Mouse (Mus musculus): ENCODE results near the gene Zfp869.
"Not testable (repeated sequence)": the region's sequence is repeated elsewhere in the genome, so short reads cannot be mapped to it uniquely, and the experiment has no call there.

Zfp869 gene

GRCm38 (mm10) chr8:69710624-69711023 is at the start of gene Zfp869:
Gene Zfp869, minus strand, starts transcription at chr8:69710724.
- not testable (repeated sequence) for DNase-seq

GRCm38 (mm10) chr8:69758316-69758715 is 47.8 kb upstream of the Zfp869 start:
- no peak for DNase-seq

- DNase-seq, result no peak
These were observed 41.9 kb upstream of the Zfp869 start for GRCm38 (mm10) chr8:69752437-69752836.

GRCm38 (mm10) chr8:69749544-69750454 is 39.3 kb upstream of the Zfp869 start, which contains the start of gene Zfp963:
Gene Zfp963, minus strand, starts transcription at chr8:69749970.
- peak; percentile 92 for DNase-seq

- DNase-seq, result no peak
These were observed 30.7 kb upstream of the Zfp869 start for GRCm38 (mm10) chr8:69741231-69741630.

GRCm38 (mm10) chr8:69740763-69741162 is 30.2 kb upstream of the Zfp869 start:
- no peak for DNase-seq

GRCm38 (mm10) chr8:69735495-69735894 is 25.0 kb upstream of the Zfp869 start:
- no peak for DNase-seq

- no peak for DNase-seq
These were observed 6.7 kb upstream of the Zfp869 start for GRCm38 (mm10) chr8:69717232-69717580.

- DNase-seq, result peak; percentile 93
These were observed 6.1 kb upstream of the Zfp869 start for GRCm38 (mm10) chr8:69716403-69717231.

- no peak for DNase-seq
These were observed 4.8 kb upstream of the Zfp869 start for GRCm38 (mm10) chr8:69715366-69715765.

GRCm38 (mm10) chr8:69713516-69713915 is 3.0 kb upstream of the Zfp869 start:
- DNase-seq, result no peak

GRCm38 (mm10) chr8:69701810-69702209 is 8.7 kb downstream of the Zfp869 start:
- DNase-seq, result no peak

GRCm38 (mm10) chr8:69665051-69665450 is 45.5 kb downstream of the Zfp869 start:
- not testable (repeated sequence) for DNase-seq

GRCm38 (mm10) chr8:69661294-69661693 is 49.2 kb downstream of the Zfp869 start:
- no peak for DNase-seq
